Mouse (Mus musculus): ENCODE data around the gene Bhmt2. TPM values are rescaled to one million over a fixed set of nuclear protein-coding genes. Genes with fewer than 3 reads are reported as not detected.
A peak's percentile ranks its signal among the peaks of the same experiment; 100 is the strongest.

Gene Bhmt2
- polyA plus RNA-seq, 2 experiments: 13.6 to 16.8 TPM

DNA sequence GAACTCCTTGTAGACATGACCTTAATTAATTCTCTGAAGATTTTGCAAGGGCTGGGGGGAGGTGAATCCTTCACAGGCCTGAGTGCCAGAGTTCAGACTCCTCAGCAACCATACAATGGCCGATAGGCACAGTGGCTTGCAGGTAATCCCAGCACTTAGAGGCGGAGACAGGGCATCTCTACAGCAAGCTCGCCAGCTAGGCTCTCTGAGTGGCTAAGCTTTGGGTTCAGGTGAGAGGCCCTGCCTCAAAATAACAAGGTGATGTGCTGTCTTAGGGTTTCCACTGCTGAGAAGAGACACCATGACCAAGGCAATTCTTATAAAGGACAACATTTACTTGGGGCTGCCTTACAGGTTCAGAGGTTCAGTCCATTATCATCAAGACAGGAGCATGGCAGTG is 39.7 kb upstream of the Bhmt2 start:
- no peak for DNase-seq (ENCODE audit: low read depth in 3 of 3, low spot score in 3 of 3)
- 72% methylated on average over 3 of the region's 3 CpGs for WGBS (ENCODE audit: insufficient replicate concordance)
- TF ChIP-seq CTCF (IDR thresholded peaks at IDR 0.05; ENCODE audit: low read depth) (no peak), EP300 (IDR thresholded peaks at IDR 0.05; ENCODE audit: low read depth) (no peak)
- Histone ChIP-seq H3K27ac (no peak overlapping the region), H3K9me3 (ENCODE audit: control insufficient read depth, low read length) (no peaks in the 10 kb centered on the region), H3K4me1 (replicated peaks; ENCODE audit: control insufficient read depth in 2 of 2, insufficient read depth in 2 of 2, low read length in 1 of 2) (0 out of 4 replicates have a peak, but pooled peaks cover 0 to 1% of the 10 kb centered on the region in 2 experiments), H3K4me2 (ENCODE audit: low read depth) (no peak overlapping the region), H3K27me3 (ENCODE audit: control insufficient read depth, insufficient read depth, low read length) (no peaks in the 10 kb centered on the region), H3K4me3 (ENCODE audit: insufficient read depth in 1 of 2, low read depth in 2 of 2, low read length in 2 of 2) (no peak overlapping the region), H3K36me3 (replicated peaks; ENCODE audit: control insufficient read depth, insufficient read depth, low read depth) (no peaks in the 10 kb centered on the region), H3K9ac (replicated peaks) (no peak overlapping the region)
- no peak for ATAC-seq (ENCODE audit: insufficient read depth)

GRCm38 (mm10) chr13:93712362-93712761 is 38.3 kb upstream of the Bhmt2 start:
- no peak overlapping the region for H3K4me3 ChIP-seq (ENCODE audit: insufficient read depth in 1 of 2, low read depth in 2 of 2, low read length in 2 of 2)
- no peak overlapping the region for H3K27ac ChIP-seq
- H3K9ac ChIP-seq (replicated peaks): no peak overlapping the region
- no peak for ATAC-seq (ENCODE audit: insufficient read depth)
- H3K9me3 ChIP-seq (ENCODE audit: control insufficient read depth, low read length): no peaks in the 10 kb centered on the region
- H3K27me3 ChIP-seq (ENCODE audit: control insufficient read depth, insufficient read depth, low read length): no peaks in the 10 kb centered on the region
- no peak overlapping the region for H3K4me2 ChIP-seq (ENCODE audit: low read depth)
- H3K4me1 ChIP-seq (replicated peaks; ENCODE audit: control insufficient read depth in 2 of 2, insufficient read depth in 2 of 2, low read length in 1 of 2): 0 out of 4 replicates have a peak, but pooled peaks cover 0 to 1% of the 10 kb centered on the region in 2 experiments
- DNase-seq (ENCODE audit: low read depth in 3 of 3, low spot score in 3 of 3): no peak
- H3K36me3 ChIP-seq (replicated peaks; ENCODE audit: control insufficient read depth, insufficient read depth, low read depth): no peaks in the 10 kb centered on the region
- TF ChIP-seq CTCF (IDR thresholded peaks at IDR 0.05; ENCODE audit: low read depth) (no peak), EP300 (IDR thresholded peaks at IDR 0.05; ENCODE audit: low read depth) (no peak)
- 65% methylated on average over 4 of the region's 4 CpGs for WGBS (ENCODE audit: insufficient replicate concordance)

GRCm38 (mm10) chr13:93711226-93711625 is 37.1 kb upstream of the Bhmt2 start:
- peak in 2 of 3 experiments; percentile 11 to 31 for DNase-seq (ENCODE audit: low read depth in 3 of 3, low spot score in 3 of 3)
- Histone ChIP-seq H3K4me1 (replicated peaks; ENCODE audit: control insufficient read depth in 2 of 2, insufficient read depth in 2 of 2, low read length in 1 of 2) (0 out of 4 replicates have a peak, but pooled peaks cover 0 to 1% of the 10 kb centered on the region in 2 experiments), H3K9me3 (ENCODE audit: control insufficient read depth, low read length) (no peaks in the 10 kb centered on the region), H3K27ac (no peak overlapping the region), H3K9ac (replicated peaks) (no peak overlapping the region), H3K27me3 (ENCODE audit: control insufficient read depth, insufficient read depth, low read length) (no peaks in the 10 kb centered on the region), H3K36me3 (replicated peaks; ENCODE audit: control insufficient read depth, insufficient read depth, low read depth) (no peaks in the 10 kb centered on the region), H3K4me3 (ENCODE audit: insufficient read depth in 1 of 2, low read depth in 2 of 2, low read length in 2 of 2) (no peak overlapping the region), H3K4me2 (ENCODE audit: low read depth) (no peak overlapping the region)
- WGBS (ENCODE audit: insufficient replicate concordance): 60% methylated on average over 4 of the region's 4 CpGs
- peak; percentile 45; the same call in 1 of the 2 replicates for ATAC-seq (ENCODE audit: insufficient read depth)
- no peak for TF ChIP-seq EP300 (IDR thresholded peaks at IDR 0.05; ENCODE audit: low read depth)
- TF ChIP-seq CTCF (IDR thresholded peaks at IDR 0.05; ENCODE audit: low read depth): no peak

DNA sequence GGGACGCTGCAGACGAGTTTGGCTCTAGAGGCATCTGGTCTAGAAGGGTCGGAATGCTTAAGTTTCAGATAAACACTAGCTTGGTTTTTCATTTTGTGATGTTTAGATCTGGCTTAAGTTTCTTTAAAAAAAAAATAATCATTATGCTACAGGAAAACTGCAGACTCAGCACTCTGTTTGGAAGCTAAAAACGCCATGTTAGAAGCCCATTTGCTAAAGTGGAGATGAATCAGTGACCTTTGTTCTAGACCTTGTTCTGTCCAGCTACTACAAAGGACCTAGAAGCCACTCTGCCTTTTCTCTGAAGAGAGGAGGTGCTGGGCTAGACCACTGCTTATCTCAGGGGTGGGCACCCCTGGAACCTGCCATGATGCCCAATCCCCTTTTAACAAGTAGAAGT is 36.2 kb upstream of the Bhmt2 start:
- H3K4me1 ChIP-seq (replicated peaks; ENCODE audit: control insufficient read depth in 2 of 2, insufficient read depth in 2 of 2, low read length in 1 of 2): peaks cover 0 to 1% of the 10 kb centered on the region in 2 experiments; a peak in 1 of 4 replicates
- ATAC-seq (ENCODE audit: insufficient read depth) (no peak), DNase-seq (ENCODE audit: low read depth in 3 of 3, low spot score in 3 of 3) (no peak)
- H3K9me3 ChIP-seq (ENCODE audit: control insufficient read depth, low read length): no peaks in the 10 kb centered on the region
- no peaks in the 10 kb centered on the region for H3K27me3 ChIP-seq (ENCODE audit: control insufficient read depth, insufficient read depth, low read length)
- H3K4me3 ChIP-seq (ENCODE audit: insufficient read depth in 1 of 2, low read depth in 2 of 2, low read length in 2 of 2): no peak overlapping the region
- H3K27ac ChIP-seq: no peak overlapping the region
- 72% methylated on average over 4 of the region's 4 CpGs for WGBS (ENCODE audit: insufficient replicate concordance)
- no peak overlapping the region for H3K9ac ChIP-seq (replicated peaks)
- H3K4me2 ChIP-seq (ENCODE audit: low read depth): no peak overlapping the region
- no peaks in the 10 kb centered on the region for H3K36me3 ChIP-seq (replicated peaks; ENCODE audit: control insufficient read depth, insufficient read depth, low read depth)
- TF ChIP-seq EP300 (IDR thresholded peaks at IDR 0.05; ENCODE audit: low read depth) (no peak), CTCF (IDR thresholded peaks at IDR 0.05; ENCODE audit: low read depth) (no peak)

DNA sequence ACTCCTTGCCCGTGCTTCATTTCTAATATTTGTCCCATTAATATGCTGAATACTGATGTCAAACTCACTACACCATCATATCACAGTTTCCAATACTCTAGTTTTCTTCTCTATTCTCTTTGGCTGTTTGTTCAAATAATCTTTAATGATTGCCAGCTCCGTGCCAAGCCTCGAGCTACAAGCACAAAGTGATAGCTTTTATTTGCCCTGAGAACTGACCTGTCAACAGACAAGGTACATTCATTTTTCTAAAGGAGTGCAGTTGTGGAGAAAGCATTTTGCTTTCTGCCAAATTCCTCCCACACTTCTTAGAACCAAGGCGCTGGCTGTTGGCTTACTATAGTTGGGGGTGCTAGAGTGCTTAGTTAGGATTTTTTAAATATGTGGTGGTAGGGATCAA is 33.2 kb upstream of the Bhmt2 start:
- Histone ChIP-seq H3K4me2 (ENCODE audit: low read depth) (no peak overlapping the region), H3K4me1 (replicated peaks; ENCODE audit: control insufficient read depth in 2 of 2, insufficient read depth in 2 of 2, low read length in 1 of 2) (peaks cover 0 to 1% of the 10 kb centered on the region in 2 experiments; a peak in 1 of 4 replicates), H3K9ac (replicated peaks) (no peak overlapping the region), H3K27ac (no peak overlapping the region), H3K36me3 (replicated peaks; ENCODE audit: control insufficient read depth, insufficient read depth, low read depth) (no peaks in the 10 kb centered on the region), H3K27me3 (ENCODE audit: control insufficient read depth, insufficient read depth, low read length) (no peaks in the 10 kb centered on the region), H3K4me3 (ENCODE audit: insufficient read depth in 1 of 2, low read depth in 2 of 2, low read length in 2 of 2) (no peak overlapping the region), H3K9me3 (ENCODE audit: control insufficient read depth, low read length) (no peaks in the 10 kb centered on the region)
- TF ChIP-seq CTCF (IDR thresholded peaks at IDR 0.05; ENCODE audit: low read depth): no peak
- no peak for TF ChIP-seq EP300 (IDR thresholded peaks at IDR 0.05; ENCODE audit: low read depth)
- WGBS (ENCODE audit: insufficient replicate concordance): 54% methylated on average over 4 of the region's 4 CpGs
- no peak for DNase-seq (ENCODE audit: low read depth in 3 of 3, low spot score in 3 of 3)
- ATAC-seq (ENCODE audit: insufficient read depth): no peak

All from liver, embryonic 14.5 days (tissue).